Mouse (Mus musculus) myocyte (in vitro differentiated cells): Measurements from ENCODE around the gene Ank3. TPM values are rescaled to one million over a fixed set of nuclear protein-coding genes. Genes with fewer than 3 reads are reported as not detected.

Experiments
- H3K27me3 ChIP-seq: one replicate; pipeline ENCODE4 v1.6.1; 2011; ENCODE audit not compliant: control insufficient read depth, insufficient read depth, insufficient read length
- H3K36me3 ChIP-seq: one replicate; pipeline ENCODE4 v1.6.1; 2011; ENCODE audit not compliant: control insufficient read depth, insufficient read depth
- H3K4me2 ChIP-seq: one replicate; pipeline ENCODE4 v1.6.1; 2011; ENCODE audit warnings: low read depth, control low read depth
- H3K4me3 ChIP-seq: one replicate; pipeline ENCODE4 v1.5.1; 2011; ENCODE audit warnings: mild to moderate bottlenecking, control low read depth, moderate library complexity
- H3K79me2 ChIP-seq: one replicate; pipeline ENCODE4 v1.6.1; 2011; ENCODE audit not compliant: control insufficient read depth, insufficient read depth
- H3ac ChIP-seq: one replicate; pipeline ENCODE4 v1.6.1; 2011; ENCODE audit not compliant: control insufficient read depth, insufficient read length
- CEBPB ChIP-seq: IDR thresholded peaks from 2 replicates; pipeline ENCODE4 v1.6.1; 2011; ENCODE audit warnings: mild to moderate bottlenecking, moderate library complexity; ENCODE audit not compliant: poor library complexity, insufficient read depth, severe bottlenecking
- E2F4 ChIP-seq: IDR thresholded peaks from one replicate; pipeline ENCODE4 v1.6.1; 2011; ENCODE audit warnings: mild to moderate bottlenecking, control low read depth, moderate library complexity; ENCODE audit not compliant: insufficient read depth
- MAX ChIP-seq: IDR thresholded peaks from one replicate; pipeline ENCODE4 v1.6.1; 2011; ENCODE audit warnings: low read depth, mild to moderate bottlenecking, control low read depth
- MYOD1 ChIP-seq, 3 experiments: IDR thresholded peaks; one replicate each; pipeline ENCODE4 v1.6.1; 2011; ENCODE audit warnings: control low read depth in 2 of 3, low read depth in 2 of 3, mild to moderate bottlenecking in 2 of 3, moderate library complexity in 1 of 3; ENCODE audit not compliant: insufficient read length in 2 of 3, control insufficient read depth in 1 of 3
- MYOG ChIP-seq, 3 experiments: IDR thresholded peaks; one replicate each; pipeline ENCODE4 v1.6.1; 2011; ENCODE audit warnings: control low read depth in 2 of 3, low read depth in 2 of 3, mild to moderate bottlenecking in 2 of 3; ENCODE audit not compliant: insufficient read length in 2 of 3, control insufficient read depth in 1 of 3, insufficient read depth in 1 of 3
- POLR2A ChIP-seq: IDR thresholded peaks from one replicate; pipeline ENCODE4 v1.6.1; 2011; ENCODE audit warnings: low read depth, mild to moderate bottlenecking, control low read depth, moderate library complexity; ENCODE audit not compliant: insufficient read length
- POLR2AphosphoS2 ChIP-seq: IDR thresholded peaks from one replicate; pipeline ENCODE4 v1.6.1; 2011; ENCODE audit warnings: low read depth, control low read depth; ENCODE audit not compliant: insufficient read length
- REST ChIP-seq: IDR thresholded peaks from one replicate; pipeline ENCODE4 v1.6.1; 2011; ENCODE audit warnings: mild to moderate bottlenecking, control low read depth, moderate library complexity; ENCODE audit not compliant: insufficient read depth, insufficient read length
- SRF ChIP-seq: IDR thresholded peaks from one replicate; pipeline ENCODE4 v1.6.1; 2011; ENCODE audit warnings: low read depth; ENCODE audit not compliant: control insufficient read depth, insufficient read length
- TCF12 ChIP-seq: IDR thresholded peaks from one replicate; pipeline ENCODE4 v1.6.1; 2011; ENCODE audit warnings: mild to moderate bottlenecking, control low read depth; ENCODE audit not compliant: poor library complexity, insufficient read depth, severe bottlenecking
- TCF3 ChIP-seq: IDR thresholded peaks from one replicate; pipeline ENCODE4 v1.6.1; 2011; ENCODE audit warnings: low read depth, control low read depth; ENCODE audit not compliant: insufficient read length
- USF1 ChIP-seq: IDR thresholded peaks from one replicate; pipeline ENCODE4 v1.6.1; 2011; ENCODE audit warnings: low read depth, mild to moderate bottlenecking, control low read depth, moderate library complexity
- polyA plus RNA-seq: library from polyadenylated mRNA; unstranded; fragments of >200 nt; fragmentation: generic; extraction: Trizol; gene quantifications from one replicate; pipeline ENCODE4 v1.2.1, GENCODE M21; 2012; ENCODE audit warnings: missing spikeins

Ank3 gene
- polyA plus RNA-seq, 1 experiment: 5.5 TPM

DNA sequence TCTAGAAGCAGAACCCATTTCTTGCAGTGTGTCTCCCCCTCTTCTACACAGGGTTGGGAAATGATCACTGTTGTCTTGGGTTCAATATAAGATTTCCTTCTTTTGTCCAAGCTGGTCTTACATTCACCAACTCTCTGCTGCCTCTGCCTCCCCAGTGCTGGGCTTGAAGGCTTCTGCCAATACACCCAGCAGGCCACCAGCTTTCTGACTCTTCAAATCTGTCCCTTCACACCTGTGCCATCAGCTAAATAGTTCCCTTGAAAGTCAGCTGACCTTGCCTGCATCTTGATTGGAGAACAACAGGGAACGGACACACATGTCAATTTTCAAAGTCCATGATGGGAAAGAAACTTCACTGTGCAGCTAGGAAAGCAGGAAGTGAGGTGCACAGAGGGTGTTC lies 300.1 kb downstream of the Ank3 start:
- Histone ChIP-seq H3K4me2 (no peak overlapping the region), H3K27me3 (no peaks in the 10 kb centered on the region), H3K4me3 (no peak overlapping the region), H3K36me3 (no peaks in the 10 kb centered on the region), H3K79me2 (no peaks in the 10 kb centered on the region), H3ac (no peak overlapping the region)
- TF ChIP-seq TCF12 (no peak), MYOD1 (IDR thresholded peaks at IDR 0.05; ENCODE audit: control insufficient read depth in 1 of 3, insufficient read length in 2 of 3, low read depth in 2 of 3) (no peak), USF1 (no peak), SRF (no peak), POLR2A (no peak)

DNA sequence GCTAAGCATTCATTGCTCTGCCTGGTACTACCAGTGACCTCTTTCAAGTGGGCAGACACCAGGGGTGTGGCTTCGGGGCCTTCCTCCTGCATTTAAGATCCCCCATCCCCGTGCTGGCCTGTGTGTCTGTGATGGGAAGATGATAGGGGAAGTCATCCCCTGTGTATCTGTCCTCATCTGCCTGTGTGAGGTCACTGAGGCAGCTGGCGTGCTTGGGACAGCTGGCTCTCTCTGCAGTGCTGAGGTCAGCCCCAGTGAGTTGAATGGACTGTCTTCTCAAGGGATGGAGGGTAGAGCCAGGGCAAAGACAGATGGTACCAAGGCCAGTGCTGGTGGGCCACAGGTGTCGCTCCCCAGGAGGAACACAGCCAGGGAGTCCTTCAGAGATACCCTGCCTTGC lies 302.7 kb downstream of the Ank3 start:
- no peaks in the 10 kb centered on the region for H3K36me3 ChIP-seq
- H3K27me3 ChIP-seq: no peaks in the 10 kb centered on the region
- H3K79me2 ChIP-seq: no peaks in the 10 kb centered on the region
- no peak overlapping the region for H3ac ChIP-seq
- H3K4me2 ChIP-seq: no peak overlapping the region
- H3K4me3 ChIP-seq: no peak overlapping the region
- TF ChIP-seq E2F4 (no peak), TCF12 (peak; percentile 1), TCF3 (peak; percentile 85), SRF (no peak), MYOD1 (IDR thresholded peaks at IDR 0.05; ENCODE audit: control insufficient read depth in 1 of 3, insufficient read length in 2 of 3, low read depth in 2 of 3) (peak in 2 of 3 experiments; percentile 79 to 89), POLR2A (no peak), MAX (no peak), MYOG (IDR thresholded peaks at IDR 0.05; ENCODE audit: control insufficient read depth in 1 of 3, insufficient read depth in 1 of 3, insufficient read length in 2 of 3, low read depth in 2 of 3) (peak in 2 of 3 experiments; percentile 92 to 96), CEBPB (no peak), REST (no peak), POLR2AphosphoS2 (no peak), USF1 (no peak)

DNA sequence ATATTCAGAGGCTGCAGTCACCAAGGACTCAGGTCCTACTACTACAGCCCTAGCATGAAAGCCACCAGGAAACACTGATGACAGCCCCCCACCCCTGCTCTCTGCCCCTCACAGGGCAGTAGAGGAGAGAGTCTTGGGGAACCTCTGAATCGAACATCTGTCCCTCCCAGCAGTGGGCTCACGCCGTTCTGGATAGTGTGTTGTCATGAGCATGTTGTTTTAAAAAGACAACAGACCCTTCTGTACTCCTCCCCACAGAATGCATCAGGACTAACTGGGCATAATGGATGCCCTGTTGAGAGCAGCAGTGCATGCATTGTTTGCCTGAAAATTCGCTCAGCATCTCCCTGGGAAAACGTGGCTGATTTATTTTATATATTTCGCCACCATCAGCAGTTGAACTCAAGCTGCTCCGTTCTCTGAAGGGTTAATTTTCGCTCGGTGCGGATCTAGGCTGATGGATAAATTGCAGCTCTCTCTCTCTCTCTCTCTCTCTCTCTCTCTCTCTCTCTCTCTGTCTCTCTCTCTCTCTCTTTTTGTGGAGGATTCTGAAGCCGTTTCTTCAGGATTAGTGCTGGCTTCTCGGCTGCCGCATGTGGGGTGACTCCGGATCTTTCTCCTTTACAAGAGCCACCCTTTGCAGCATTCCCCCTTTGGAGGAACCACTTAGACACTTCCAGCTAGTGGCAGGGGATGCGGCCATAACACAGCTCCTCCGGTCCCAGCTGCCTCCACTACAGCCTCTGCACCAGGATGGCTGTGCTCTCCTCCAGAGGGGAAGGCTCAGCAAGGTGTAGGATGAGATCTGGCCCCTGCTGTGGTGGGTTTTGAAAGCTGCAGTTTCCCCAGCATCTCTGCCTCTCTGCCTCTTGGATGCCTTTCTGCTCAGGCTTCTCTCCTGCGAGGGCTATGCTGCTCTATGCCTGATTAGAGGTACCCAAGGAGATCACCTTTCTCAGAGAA lies 307.5 kb downstream of the Ank3 start:
- H3K4me3 ChIP-seq: no peak overlapping the region

DNA sequence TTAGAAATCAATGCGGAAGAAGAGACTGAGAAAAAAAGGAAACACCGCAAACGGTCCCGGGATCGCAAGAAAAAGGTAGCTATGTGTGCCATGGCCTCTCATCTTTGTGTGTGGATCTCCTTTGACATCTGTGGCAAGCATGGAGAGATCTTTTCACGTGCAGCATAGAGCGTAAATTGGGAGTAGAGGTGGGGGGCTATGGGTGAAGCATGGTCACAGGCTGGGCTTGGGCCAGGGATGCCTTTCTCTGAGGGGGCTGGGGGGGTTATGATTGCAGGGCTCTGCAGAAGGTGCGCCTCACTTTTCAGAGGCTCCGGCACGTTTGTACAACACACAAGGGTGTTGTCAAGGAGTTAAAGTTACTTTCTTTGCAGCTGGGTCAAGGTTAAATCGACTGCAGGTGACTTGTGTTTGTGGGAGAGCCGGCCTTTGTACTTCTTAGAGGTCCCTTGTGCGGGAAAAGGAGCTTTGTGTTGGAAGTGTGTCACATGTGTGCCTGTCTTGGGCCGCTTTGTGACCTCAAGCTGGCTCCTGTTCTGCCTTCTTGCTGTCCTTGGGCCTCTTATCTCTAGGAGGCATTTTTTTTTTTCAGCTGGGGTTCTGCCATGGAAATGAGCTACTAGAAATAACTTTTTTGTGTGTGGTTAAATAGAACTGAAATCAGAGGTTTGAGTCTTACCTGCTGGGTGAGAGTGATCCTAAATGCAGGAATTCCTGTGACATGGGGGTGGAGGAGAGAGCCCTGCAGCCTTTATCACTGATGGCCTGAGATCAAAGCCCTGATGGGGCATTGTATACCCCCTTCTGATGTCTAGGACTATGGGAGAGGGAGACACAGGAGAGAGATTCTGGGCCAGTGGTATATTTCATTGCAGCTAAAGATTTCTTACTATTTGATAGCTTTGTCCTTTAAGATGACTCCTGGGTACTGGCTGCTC lies 308.5 kb downstream of the Ank3 start:
- H3K4me2 ChIP-seq: no peak overlapping the region
- no peaks in the 10 kb centered on the region for H3K79me2 ChIP-seq
- TF ChIP-seq POLR2AphosphoS2 (no peak), SRF (no peak), TCF3 (no peak), USF1 (no peak), MYOG (IDR thresholded peaks at IDR 0.05; ENCODE audit: control insufficient read depth in 1 of 3, insufficient read depth in 1 of 3, insufficient read length in 2 of 3, low read depth in 2 of 3) (no peak), MAX (no peak), CEBPB (no peak), REST (no peak)
- H3K36me3 ChIP-seq: no peaks in the 10 kb centered on the region
- no peak overlapping the region for H3ac ChIP-seq
- no peak overlapping the region for H3K4me3 ChIP-seq
- no peaks in the 10 kb centered on the region for H3K27me3 ChIP-seq

More for the DNA sequence above, 307.5 kb downstream of the Ank3 start:
- no peaks in the 10 kb centered on the region for H3K36me3 ChIP-seq
- TF ChIP-seq POLR2AphosphoS2: no peak
- TF ChIP-seq TCF12: no peak
- TF ChIP-seq USF1: no peak
- no peak for TF ChIP-seq MAX
- TF ChIP-seq POLR2A: no peak
- TF ChIP-seq CEBPB: no peak
- no peak for TF ChIP-seq TCF3
- TF ChIP-seq REST: no peak
- TF ChIP-seq MYOG (IDR thresholded peaks at IDR 0.05; ENCODE audit: control insufficient read depth in 1 of 3, insufficient read depth in 1 of 3, insufficient read length in 2 of 3, low read depth in 2 of 3): no peak
- TF ChIP-seq E2F4: no peak
- TF ChIP-seq MYOD1 (IDR thresholded peaks at IDR 0.05; ENCODE audit: control insufficient read depth in 1 of 3, insufficient read length in 2 of 3, low read depth in 2 of 3): no peak
- TF ChIP-seq SRF: no peak
- no peak overlapping the region for H3K4me2 ChIP-seq
- H3K27me3 ChIP-seq: no peaks in the 10 kb centered on the region
- H3K79me2 ChIP-seq: no peaks in the 10 kb centered on the region
- no peak overlapping the region for H3ac ChIP-seq
